Comparison of ENCODE assay signal across 8 mouse cellular contexts in the genomic region with DNA sequence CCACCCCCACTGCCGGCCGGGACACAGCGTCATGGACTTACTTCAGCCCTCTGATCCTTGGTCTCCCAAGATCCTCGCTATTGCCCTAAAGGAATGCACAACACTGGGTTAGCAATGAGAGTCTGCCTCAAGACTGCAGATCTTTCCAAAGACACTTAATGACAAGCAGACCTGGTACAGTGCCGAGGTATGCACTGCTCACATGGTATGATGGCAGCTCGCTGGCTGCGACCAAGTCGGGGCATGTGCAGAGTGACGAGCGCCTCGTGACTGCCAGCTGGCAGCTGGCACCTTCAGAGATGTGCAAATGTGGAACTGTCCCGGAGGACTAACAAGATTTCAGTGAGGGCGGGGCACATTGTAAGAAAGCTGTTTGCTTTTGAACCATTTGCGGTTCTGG.
DNase-seq lines count a peak whose midpoint lies in the region; ATAC-seq and TF ChIP-seq lines count a peak whose summit lies in the region.
"Had no signal": no experiment of that assay in that cellular context is flagged by ENCODE, and none has a peak within 500 bp of the region (broad histone marks: within the 10 kb centered on the region; RNA-seq: fewer than 3 reads in every experiment).

No protein-coding gene starts in this region.

- H3K27ac ChIP-seq in lung, embryonic 14.5 days (ENCODE audit: low read depth): no peak overlapping the region
- H3K27ac ChIP-seq in stomach, embryonic 16.5 days (ENCODE audit: low read length): no peak overlapping the region

- no peak for ATAC-seq in lung, embryonic 14.5 days (ENCODE audit: insufficient read depth)
- peak; percentile 61; the same call in 1 of the 2 replicates for ATAC-seq in stomach, embryonic 16.5 days (ENCODE audit: insufficient read depth, low FRiP score)

- DNase-seq in Muller cell, postnatal 12 days (ENCODE audit: inconsistent ontology term): peak; percentile 38
- peak; percentile 50 for DNase-seq in brain, embryonic 18.5 days (ENCODE audit: low read depth, low spot score)
- DNase-seq in heart, adult 8-10 months (ENCODE audit: low spot score): peak; percentile 61
- DNase-seq in kidney, postnatal 10 days: peak; percentile 33
- DNase-seq in lung, embryonic 14.5 days: peak; percentile 5
- no peak for DNase-seq in embryo, embryonic 9.5 days (ENCODE audit: extremely low spot score)

- no peak overlapping the region for H3K9ac ChIP-seq in lung, embryonic 14.5 days
- no peak overlapping the region for H3K9ac ChIP-seq in stomach, embryonic 16.5 days (ENCODE audit: low read length)
- H3K9ac ChIP-seq: limb, embryonic 12.5 days had no signal

- H3K9me3 ChIP-seq in lung, embryonic 14.5 days (ENCODE audit: low read depth, low read length): no peaks in the 10 kb centered on the region
- H3K9me3 ChIP-seq in stomach, embryonic 16.5 days (replicated peaks; ENCODE audit: control insufficient read depth, low read length): no peaks in the 10 kb centered on the region
- H3K9me3 ChIP-seq: limb, embryonic 12.5 days had no signal

- no peaks in the 10 kb centered on the region for H3K27me3 ChIP-seq in lung, embryonic 14.5 days (ENCODE audit: insufficient read depth, low read length)
- H3K27me3 ChIP-seq in stomach, embryonic 16.5 days (ENCODE audit: control insufficient read depth, insufficient read depth, low read length): no peaks in the 10 kb centered on the region
- H3K27me3 ChIP-seq: limb, embryonic 12.5 days had no signal

- H3K4me2 ChIP-seq in lung, embryonic 14.5 days: no peak overlapping the region
- H3K4me2 ChIP-seq in stomach, embryonic 16.5 days (ENCODE audit: low read depth, low read length): no peak overlapping the region
- H3K4me2 ChIP-seq: limb, embryonic 12.5 days had no signal

- H3K36me3 ChIP-seq in lung, embryonic 14.5 days (ENCODE audit: insufficient read depth): no peaks in the 10 kb centered on the region
- H3K36me3 ChIP-seq in stomach, embryonic 16.5 days (ENCODE audit: control insufficient read depth, insufficient read depth, low read length): no peaks in the 10 kb centered on the region
- H3K36me3 ChIP-seq: limb, embryonic 12.5 days had no signal

- WGBS in lung, embryonic 14.5 days: 76% methylated on average over 14 of the region's 14 CpGs
- 77% methylated on average over 14 of the region's 14 CpGs for WGBS in stomach, embryonic 16.5 days

- TF ChIP-seq CTCF in lung, embryonic 14.5 days (IDR thresholded peaks at IDR 0.05; ENCODE audit: low read depth): no peak

- H3K4me3 ChIP-seq in lung, embryonic 14.5 days (ENCODE audit: low read depth, low read length): no peak overlapping the region
- H3K4me3 ChIP-seq in stomach, embryonic 16.5 days (replicated peaks; ENCODE audit: low read length): no peak overlapping the region
- H3K4me3 ChIP-seq: limb, embryonic 12.5 days had no signal

- H3K4me1 ChIP-seq in lung, embryonic 14.5 days (ENCODE audit: insufficient read depth): no peaks in the 10 kb centered on the region
- H3K4me1 ChIP-seq in stomach, embryonic 16.5 days (ENCODE audit: control insufficient read depth, insufficient read depth, low read length): no peaks in the 10 kb centered on the region
